Mouse (Mus musculus) brain, adult 10 weeks (tissue): ENCODE measurements around the gene Arl3. TPM values are rescaled to one million over a fixed set of nuclear protein-coding genes. Genes with fewer than 3 reads are reported as not detected.

Experiments
- polyA plus RNA-seq: library from polyadenylated mRNA; stranded (reverse); fragments of 350-450 nt; fragmentation: Illumina TruSeq; extraction: RNeasy Lipid Tissue Mini Kit (QIAGEN cat#74804); gene quantifications from one replicate; pipeline ENCODE4 v1.2.3, GENCODE M21; 2015; ENCODE audit warnings: low read depth, low replicate concordance

The Arl3 gene
- 279 TPM for polyA plus RNA-seq

GRCm38 (mm10) chr19:46572951-46573937, at the start of gene Arl3, which contains the start of gene Sfxn2:
Gene Arl3, minus strand, starts transcription at chr19:46573198.
Gene Sfxn2, plus strand, starts transcription at chr19:46573365.

GRCm38 (mm10) chr19:46598720-46599252, 25.8 kb upstream of the Arl3 start, which contains the start of gene Wbp1l:
Gene Wbp1l, plus strand, starts transcription at chr19:46599084.

GRCm38 (mm10) chr19:46501401-46502068, 71.5 kb downstream of the Arl3 start, which contains the start of gene Trim8:
Gene Trim8, plus strand, starts transcription at chr19:46501702.

Other genes starting within 250 kb of the Arl3 start
- gene Psd, start 246.0 kb downstream of the Arl3 start, polyA plus RNA-seq: 474 TPM
- 28.6 TPM for gene Fbxl15, start 245.0 kb downstream of the Arl3 start, polyA plus RNA-seq
- gene Cuedc2, start 234.5 kb downstream of the Arl3 start, polyA plus RNA-seq: 309 TPM
- gene Mfsd13a, start 232.1 kb downstream of the Arl3 start, polyA plus RNA-seq: 17.5 TPM
- gene 2310034G01Rik, start 222.9 kb downstream of the Arl3 start, polyA plus RNA-seq: 1.7 TPM
- 174 TPM for gene Actr1a, start 177.4 kb downstream of the Arl3 start, polyA plus RNA-seq
- gene Sufu, start 176.3 kb downstream of the Arl3 start, polyA plus RNA-seq: 9.1 TPM
- 36.8 TPM for gene Trim8, start 71.5 kb downstream of the Arl3 start, polyA plus RNA-seq
- gene Sfxn2, start 167 bp upstream of the Arl3 start, polyA plus RNA-seq: 3.7 TPM
- 18.6 TPM for gene Wbp1l, start 25.9 kb upstream of the Arl3 start, polyA plus RNA-seq
- not detected for gene Cyp17a1, start 100.0 kb upstream of the Arl3 start, polyA plus RNA-seq
- 23.9 TPM for gene Borcs7, start 116.7 kb upstream of the Arl3 start, polyA plus RNA-seq
- 18.2 TPM for gene As3mt, start 134.3 kb upstream of the Arl3 start, polyA plus RNA-seq
- 20.5 TPM for gene Cnnm2, start 188.4 kb upstream of the Arl3 start, polyA plus RNA-seq